Comparison of ENCODE assay signal across 8 mouse cellular contexts in the genomic region with DNA sequence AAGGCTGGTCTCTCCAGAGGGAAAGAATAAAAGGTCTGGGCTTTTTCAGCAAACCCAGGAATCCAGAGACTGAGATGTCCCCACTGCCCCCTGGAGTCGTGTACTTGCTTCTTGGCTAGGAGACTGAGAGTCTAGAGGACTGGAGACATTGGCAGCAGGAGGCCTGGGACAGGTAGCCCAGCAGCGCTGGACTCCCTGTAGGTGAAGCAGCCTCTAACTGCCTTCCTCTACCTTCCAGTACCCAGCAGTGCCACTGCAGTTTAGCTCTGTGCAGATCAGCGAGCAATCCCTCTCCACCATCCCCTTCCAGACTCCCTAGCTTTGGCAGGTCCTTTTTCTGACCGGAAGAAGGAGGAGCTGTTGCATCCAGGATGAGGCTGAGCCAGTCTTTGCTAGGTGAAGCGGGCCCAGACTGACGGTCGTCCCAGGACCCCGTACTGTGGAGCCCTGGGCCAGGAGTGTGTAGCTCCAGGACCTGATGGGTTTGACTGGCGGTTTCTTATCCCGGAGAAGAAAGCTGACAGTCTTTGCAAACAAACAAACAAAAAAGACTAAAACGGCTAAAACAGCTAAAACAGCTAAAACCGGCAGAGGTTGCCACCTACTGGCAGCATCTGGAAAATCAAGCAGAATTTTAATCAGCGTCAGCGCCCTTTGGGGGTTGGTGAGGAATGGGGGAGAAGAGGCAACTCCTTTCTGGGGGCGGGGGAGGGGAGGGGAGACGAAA. TPM values are rescaled to one million over a fixed set of nuclear protein-coding genes. Genes with fewer than 3 reads are reported as not detected.
DNase-seq lines count a peak whose midpoint lies in the region; ATAC-seq and TF ChIP-seq lines count a peak whose summit lies in the region.

No protein-coding gene starts in this region.

- ATAC-seq in forebrain, embryonic 12.5 days (ENCODE audit: low FRiP score) = peak; percentile 95
- peak; percentile 43; the same call in 1 of the 2 replicates for ATAC-seq in liver, embryonic 16.5 days (ENCODE audit: low read depth)
- peak; percentile 96 for ATAC-seq in neural tube, embryonic 13.5 days (ENCODE audit: low read depth)

- 2% methylated on average over 16 of the region's 16 CpGs for WGBS in forebrain, embryonic 12.5 days
- 2% methylated on average over 16 of the region's 16 CpGs for WGBS in liver, embryonic 16.5 days (ENCODE audit: insufficient replicate concordance)
- WGBS in neural tube, embryonic 13.5 days = 1% methylated on average over 16 of the region's 16 CpGs

- no peak for TF ChIP-seq POLR2A in ES-Bruce4 (IDR thresholded peaks at IDR 0.05; ENCODE audit: insufficient read depth, low read length)

- H3K27ac ChIP-seq in ES-Bruce4 (ENCODE audit: insufficient read depth, low read length) = no peak overlapping the region
- 0 out of 2 replicates have a peak overlapping the region, but pooled peaks have one; percentile 3 for H3K27ac ChIP-seq in forebrain, embryonic 12.5 days
- H3K27ac ChIP-seq in liver, embryonic 16.5 days (ENCODE audit: low read length) = no peak overlapping the region
- peak overlapping the region; percentile 72 for H3K27ac ChIP-seq in neural tube, embryonic 13.5 days (replicated peaks)

- peak overlapping the region; percentile 56 for H3K4me2 ChIP-seq in forebrain, embryonic 12.5 days
- H3K4me2 ChIP-seq in liver, embryonic 16.5 days (ENCODE audit: low read depth, low read length) = peak overlapping the region; percentile 59
- peak overlapping the region; percentile 62 for H3K4me2 ChIP-seq in neural tube, embryonic 13.5 days

- no peak for TF ChIP-seq CTCF in ES-Bruce4 (IDR thresholded peaks at IDR 0.05; ENCODE audit: low read depth, low read length)

- intact Hi-C loops in heart, postnatal 10 days (cut with DNase I) = loop anchor here (5.0 kb wide), 4 partner anchors 78 to 268 kb away; no protein-coding TSS in a partner anchor

- H3K4me3 ChIP-seq in ES-Bruce4 (ENCODE audit: low read depth, low read length) = peak overlapping the region; percentile 75
- H3K4me3 ChIP-seq in forebrain, embryonic 12.5 days (replicated peaks) = peak overlapping the region; percentile 48
- H3K4me3 ChIP-seq in liver, embryonic 16.5 days (ENCODE audit: low read depth, low read length) = peak overlapping the region; percentile 57
- H3K4me3 ChIP-seq in neural tube, embryonic 13.5 days = peak overlapping the region; percentile 49

- no peaks in the 10 kb centered on the region; the same call in 1 of the 2 replicates for H3K27me3 ChIP-seq in ES-Bruce4 (ENCODE audit: control insufficient read depth, insufficient read depth, low read length, poor library complexity, severe bottlenecking)
- peaks cover 3% of the 10 kb centered on the region; the same call in 1 of the 2 replicates for H3K27me3 ChIP-seq in forebrain, embryonic 12.5 days
- no peaks in the 10 kb centered on the region for H3K27me3 ChIP-seq in liver, embryonic 16.5 days (ENCODE audit: control insufficient read depth, insufficient read depth, low read depth, low read length)
- no peaks in the 10 kb centered on the region for H3K27me3 ChIP-seq in neural tube, embryonic 13.5 days

- no peaks in the 10 kb centered on the region for H3K9me3 ChIP-seq in ES-Bruce4 (replicated peaks; ENCODE audit: control insufficient read depth, insufficient read depth, low read length, poor library complexity, severe bottlenecking)
- no peaks in the 10 kb centered on the region for H3K9me3 ChIP-seq in forebrain, embryonic 12.5 days
- no peaks in the 10 kb centered on the region for H3K9me3 ChIP-seq in liver, embryonic 16.5 days (replicated peaks; ENCODE audit: control insufficient read depth, low read length)
- H3K9me3 ChIP-seq in neural tube, embryonic 13.5 days = no peaks in the 10 kb centered on the region

- no peaks in the 10 kb centered on the region for H3K4me1 ChIP-seq in ES-Bruce4 (ENCODE audit: control insufficient read depth, insufficient read depth, low read length)
- H3K4me1 ChIP-seq in forebrain, embryonic 12.5 days = peaks cover 4% of the 10 kb centered on the region; the same call in 1 of the 2 replicates
- H3K4me1 ChIP-seq in liver, embryonic 16.5 days (ENCODE audit: control insufficient read depth, low read depth, low read length) = no peaks in the 10 kb centered on the region; the same call in 1 of the 2 replicates
- peaks cover 7% of the 10 kb centered on the region; the same call in 1 of the 2 replicates for H3K4me1 ChIP-seq in neural tube, embryonic 13.5 days (replicated peaks)

- DNase-seq in c-Kit-positive CD71-positive TER-119-negative erythroid progenitor cells, embryonic 14.5 days (ENCODE audit: low read depth) = peak; percentile 20
- DNase-seq in heart, postnatal 10 days = peak; percentile 55 to 70
- DNase-seq in kidney, postnatal 4 days = peak; percentile 61 to 74
- DNase-seq in testis, postnatal 14 days (ENCODE audit: low spot score) = peak; percentile 39

- no peak for TF ChIP-seq EP300 in ES-Bruce4 (IDR thresholded peaks at IDR 0.05; ENCODE audit: insufficient read depth, low read depth, low read length)

- H3K9ac ChIP-seq in ES-Bruce4 (ENCODE audit: low read depth, poor library complexity, severe bottlenecking) = peak overlapping the region; percentile 66
- peak overlapping the region; percentile 66 for H3K9ac ChIP-seq in forebrain, embryonic 12.5 days
- H3K9ac ChIP-seq in liver, embryonic 16.5 days (ENCODE audit: low read depth, low read length) = no peak overlapping the region
- H3K9ac ChIP-seq in neural tube, embryonic 13.5 days = peak overlapping the region; percentile 72

- H3K36me3 ChIP-seq in ES-Bruce4 (ENCODE audit: control insufficient read depth, insufficient read depth, low read length, poor library complexity, severe bottlenecking) = no peaks in the 10 kb centered on the region
- no peaks in the 10 kb centered on the region for H3K36me3 ChIP-seq in forebrain, embryonic 12.5 days (replicated peaks)
- no peaks in the 10 kb centered on the region for H3K36me3 ChIP-seq in liver, embryonic 16.5 days (ENCODE audit: control insufficient read depth, insufficient read depth)
- H3K36me3 ChIP-seq in neural tube, embryonic 13.5 days = no peaks in the 10 kb centered on the region

RNA-seq across cellular contexts. Expression of gene Ddhd1, which starts 32.7 kb away (rescaled TPM):
- 36.7 and 37.6 TPM in 2 replicates for polyA plus RNA-seq in ES-Bruce4 (2011; ENCODE audit: insufficient read depth, insufficient read length, low read depth, missing spikeins)
- 16.7 and 16.8 TPM in 2 replicates for polyA plus RNA-seq in forebrain, embryonic 12.5 days (2016; fragmentation: Nextera tagmentation; extraction: Ambion mirVana)
- 10 to 100 TPM; 12.7 TPM for total RNA-seq in heart, postnatal 10 days (2021)
- polyA plus RNA-seq in liver, embryonic 16.5 days (2015; fragmentation: Nextera tagmentation; extraction: Ambion mirVana) = 5.5 and 6.6 TPM in 2 replicates
- polyA plus RNA-seq in neural tube, embryonic 13.5 days (2015; fragmentation: Nextera tagmentation; extraction: Ambion mirVana) = 17.8 and 21.8 TPM in 2 replicates

Comparison
In these comparisons a context has a peak if more than half of its experiments do, and no peak if none do; other contexts are left out.
1. H3K27ac ChIP-seq: peak in forebrain, embryonic 12.5 days (single experiment) and neural tube, embryonic 13.5 days (single experiment); none in ES-Bruce4 (single experiment) and liver, embryonic 16.5 days (single experiment).
2. ATAC-seq: peak in every context shown above with its lines; median percentile 96 in neural tube, embryonic 13.5 days; 95 in forebrain, embryonic 12.5 days; 43 in liver, embryonic 16.5 days.
3. Peak in every context shown above with its lines, with median percentiles within 50 percentile points of each other: H3K4me3 ChIP-seq, DNase-seq and H3K4me2 ChIP-seq.